Mouse (Mus musculus): ENCODE results near the gene Pdss2. TPM values are rescaled to one million over a fixed set of nuclear protein-coding genes. Genes with fewer than 3 reads are reported as not detected.

Pdss2 gene
- 16.6 and 17.0 TPM in 2 replicates for polyA plus RNA-seq (2015; fragmentation: Nextera tagmentation; extraction: Ambion mirVana)

- Histone ChIP-seq H3K27ac (replicated peaks) (peak within 1 kb of the TSS; percentile 94), H3K9me3 (no peaks in the 10 kb centered on the region), H3K4me1 (replicated peaks) (peaks cover 18% of the 10 kb centered on the region), H3K4me3 (peak within 1 kb of the TSS; percentile 78), H3K9ac (peak within 1 kb of the TSS; percentile 95), H3K27me3 (no peaks in the 10 kb centered on the region), H3K36me3 (no peaks in the 10 kb centered on the region), H3K4me2 (peak within 1 kb of the TSS; percentile 96)
- WGBS: under 1% methylated on average over 50 of the region's 50 CpGs
- ATAC-seq (ENCODE audit: low FRiP score, low read depth): peak; percentile 99
These were observed at the start of gene Pdss2 for GRCm38 (mm10) chr10:43220910-43221625. TSS of gene Pdss2 (plus strand) at chr10:43221486.

DNA sequence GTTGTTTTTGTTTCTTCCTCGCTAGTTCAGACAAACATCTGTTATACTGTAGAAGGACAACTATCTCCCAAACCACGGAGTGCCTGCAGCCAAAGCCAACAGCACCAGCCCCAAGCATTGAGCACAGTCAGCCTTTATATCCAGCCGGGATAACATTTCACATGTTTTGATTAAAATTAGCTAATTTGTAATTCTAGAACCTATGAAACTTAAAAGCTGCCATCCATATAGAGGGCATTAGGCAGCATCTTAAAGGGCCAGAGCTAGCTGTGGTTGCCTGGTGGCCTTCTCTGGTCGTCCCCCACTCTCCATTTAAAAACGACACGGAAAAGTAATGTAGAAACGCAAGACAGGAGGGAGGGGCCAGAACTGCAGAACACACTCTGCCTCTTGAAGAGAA, 49.2 kb upstream of the Pdss2 start:
- H3K9me3 ChIP-seq: no peaks in the 10 kb centered on the region
- peak overlapping the region; percentile 90 for H3K4me2 ChIP-seq
- peak overlapping the region; percentile 98 for H3K4me3 ChIP-seq
- ATAC-seq (ENCODE audit: low FRiP score, low read depth): no peak
- peak overlapping the region; percentile 94 for H3K9ac ChIP-seq
- H3K27ac ChIP-seq (replicated peaks): no peak overlapping the region
- no peaks in the 10 kb centered on the region for H3K27me3 ChIP-seq
- H3K36me3 ChIP-seq: no peaks in the 10 kb centered on the region
- peaks cover 51% of the 10 kb centered on the region for H3K4me1 ChIP-seq (replicated peaks)
- 3% methylated on average over 7 of the region's 7 CpGs for WGBS

- H3K27me3 ChIP-seq: no peaks in the 10 kb centered on the region
- H3K4me1 ChIP-seq (replicated peaks): peaks cover 51% of the 10 kb centered on the region
- peak overlapping the region; percentile 98; the same call in 1 of the 2 replicates for H3K27ac ChIP-seq (replicated peaks)
- H3K4me2 ChIP-seq: peak overlapping the region; percentile 90
- peak overlapping the region; percentile 94 for H3K9ac ChIP-seq
- peak overlapping the region; percentile 98 for H3K4me3 ChIP-seq
- H3K9me3 ChIP-seq: no peaks in the 10 kb centered on the region
- ATAC-seq (ENCODE audit: low FRiP score, low read depth): no peak
- no peaks in the 10 kb centered on the region for H3K36me3 ChIP-seq
- WGBS: 2% methylated on average over 8 of the region's 8 CpGs
These were observed 48.7 kb upstream of the Pdss2 start for GRCm38 (mm10) chr10:43172554-43172953.

DNA sequence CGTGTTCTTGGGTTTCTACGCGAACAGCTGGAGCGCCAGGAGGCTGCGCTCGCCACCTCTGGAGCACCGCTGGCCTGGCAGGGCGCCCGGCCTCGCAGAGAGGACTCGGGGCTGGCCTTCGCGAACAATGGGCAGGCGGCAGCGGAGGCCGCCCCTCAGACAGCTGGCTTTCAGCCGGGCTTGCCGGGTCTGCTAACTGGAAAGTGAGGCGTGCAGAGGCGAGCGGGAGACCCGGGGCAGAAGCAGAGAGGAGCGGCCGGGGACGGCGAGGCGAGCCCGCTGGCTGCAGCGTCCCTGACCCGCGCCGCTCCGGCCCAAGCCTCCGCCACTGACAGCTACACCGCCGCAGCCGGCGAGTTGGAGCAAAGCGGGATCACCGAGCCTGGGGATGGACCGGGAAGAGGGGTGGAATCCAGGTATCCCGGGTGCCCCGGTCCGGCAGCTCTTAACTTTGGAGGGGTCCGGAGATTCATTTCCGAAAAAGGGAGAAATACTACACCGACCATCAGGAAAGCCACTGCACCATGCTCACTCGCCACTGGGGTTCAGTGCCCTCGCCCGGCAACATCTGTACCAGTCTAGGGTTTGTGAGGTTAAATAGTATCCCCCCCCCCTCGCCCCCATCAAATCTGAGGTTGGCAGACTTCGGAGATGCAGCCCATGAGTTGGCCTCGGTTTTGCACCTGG, 48.0 kb upstream of the Pdss2 start:
- peaks cover 48% of the 10 kb centered on the region for H3K4me1 ChIP-seq (replicated peaks)
- peak; percentile 24 for ATAC-seq (ENCODE audit: low FRiP score, low read depth)
- H3K27me3 ChIP-seq: no peaks in the 10 kb centered on the region
- no peaks in the 10 kb centered on the region for H3K9me3 ChIP-seq
- peak overlapping the region; percentile 94 for H3K9ac ChIP-seq
- WGBS: under 1% methylated on average over 51 of the region's 53 CpGs
- H3K27ac ChIP-seq (replicated peaks): peak overlapping the region; percentile 98
- peak overlapping the region; percentile 90 for H3K4me2 ChIP-seq
- H3K4me3 ChIP-seq: peak overlapping the region; percentile 98
- H3K36me3 ChIP-seq: no peaks in the 10 kb centered on the region

GRCm38 (mm10) chr10:43173828-43174325, 47.4 kb upstream of the Pdss2 start:
- peak overlapping the region; percentile 98 for H3K4me3 ChIP-seq
- H3K9ac ChIP-seq: peak overlapping the region; percentile 94
- H3K27ac ChIP-seq (replicated peaks): peak overlapping the region; percentile 98
- peaks cover 45% of the 10 kb centered on the region for H3K4me1 ChIP-seq (replicated peaks)
- WGBS: 1% methylated on average over 31 of the region's 38 CpGs
- peak overlapping the region; percentile 90 for H3K4me2 ChIP-seq
- ATAC-seq (ENCODE audit: low FRiP score, low read depth): peak; percentile 52
- H3K9me3 ChIP-seq: no peaks in the 10 kb centered on the region
- H3K27me3 ChIP-seq: no peaks in the 10 kb centered on the region
- no peaks in the 10 kb centered on the region for H3K36me3 ChIP-seq

- under 1% methylated on average over 49 of the region's 91 CpGs for WGBS
- H3K9me3 ChIP-seq: no peaks in the 10 kb centered on the region
- peak within 1 kb of the TSS; percentile 98 for H3K27ac ChIP-seq (replicated peaks)
- H3K27me3 ChIP-seq: no peaks in the 10 kb centered on the region
- H3K4me3 ChIP-seq: peak within 1 kb of the TSS; percentile 98
- ATAC-seq (ENCODE audit: low FRiP score, low read depth): peak; percentile 92
- no peaks in the 10 kb centered on the region for H3K36me3 ChIP-seq
- peak within 1 kb of the TSS; percentile 90 for H3K4me2 ChIP-seq
- peak within 1 kb of the TSS; percentile 94 for H3K9ac ChIP-seq
- H3K4me1 ChIP-seq (replicated peaks): peaks cover 39% of the 10 kb centered on the region
These were observed 46.7 kb upstream of the Pdss2 start, which contains the start of the genes Sobp and 9030612E09Rik for GRCm38 (mm10) chr10:43174326-43175155. TSS of gene Sobp (minus strand) at chr10:43174530. TSS of gene 9030612E09Rik (plus strand) at chr10:43174704.

DNA sequence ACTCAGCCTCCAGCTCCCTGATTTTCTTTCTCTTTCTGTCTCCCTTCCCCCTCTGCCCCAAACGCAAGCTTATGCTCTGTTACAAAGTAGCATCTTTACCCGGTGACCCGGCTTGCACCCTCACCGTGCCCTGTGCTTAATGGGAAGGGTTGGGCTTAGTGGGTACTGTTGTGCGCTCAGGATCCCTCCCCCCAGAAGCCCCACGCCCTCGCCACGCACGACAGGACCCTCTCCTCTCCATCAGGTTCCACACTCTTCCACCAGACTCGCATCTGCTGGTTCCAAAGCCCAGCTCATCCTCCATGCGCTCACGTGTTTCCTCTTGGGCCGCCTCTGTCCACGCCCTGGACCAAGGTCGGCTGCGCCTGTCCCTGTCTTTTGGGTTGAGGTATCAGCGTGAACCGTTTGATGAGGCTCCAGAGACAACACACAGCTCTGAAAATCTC, 46.1 kb upstream of the Pdss2 start:
- H3K4me2 ChIP-seq: peak overlapping the region; percentile 90
- ATAC-seq (ENCODE audit: low FRiP score, low read depth): peak; percentile 43; the same call in 1 of the 2 replicates
- H3K9me3 ChIP-seq: no peaks in the 10 kb centered on the region
- H3K4me1 ChIP-seq (replicated peaks): peaks cover 37% of the 10 kb centered on the region
- peak overlapping the region; percentile 94 for H3K9ac ChIP-seq
- peak overlapping the region; percentile 98 for H3K27ac ChIP-seq (replicated peaks)
- H3K4me3 ChIP-seq: peak overlapping the region; percentile 98
- H3K36me3 ChIP-seq: no peaks in the 10 kb centered on the region
- WGBS: under 1% methylated on average over 18 of the region's 18 CpGs
- H3K27me3 ChIP-seq: no peaks in the 10 kb centered on the region

- Histone ChIP-seq H3K27me3 (no peaks in the 10 kb centered on the region), H3K9me3 (no peaks in the 10 kb centered on the region), H3K4me1 (replicated peaks) (peaks cover 17% of the 10 kb centered on the region), H3K36me3 (no peaks in the 10 kb centered on the region), H3K4me2 (peak overlapping the region; percentile 27; the same call in 1 of the 2 replicates), H3K4me3 (no peak overlapping the region), H3K27ac (replicated peaks) (peak overlapping the region; percentile 61), H3K9ac (no peak overlapping the region)
- ATAC-seq (ENCODE audit: low FRiP score, low read depth): peak; percentile 67
- WGBS: 20% methylated on average over 5 of the region's 5 CpGs
These were observed 40.9 kb upstream of the Pdss2 start for GRCm38 (mm10) chr10:43180313-43180912.

GRCm38 (mm10) chr10:43200206-43200605, 21.1 kb upstream of the Pdss2 start:
- no peak for ATAC-seq (ENCODE audit: low FRiP score, low read depth)
- Histone ChIP-seq H3K27me3 (no peaks in the 10 kb centered on the region), H3K9me3 (no peaks in the 10 kb centered on the region), H3K9ac (no peak overlapping the region), H3K4me3 (no peak overlapping the region), H3K4me2 (no peak overlapping the region), H3K4me1 (replicated peaks) (no peaks in the 10 kb centered on the region), H3K36me3 (no peaks in the 10 kb centered on the region), H3K27ac (replicated peaks) (no peak overlapping the region)
- WGBS: 91% methylated on average over 2 of the region's 2 CpGs

DNA sequence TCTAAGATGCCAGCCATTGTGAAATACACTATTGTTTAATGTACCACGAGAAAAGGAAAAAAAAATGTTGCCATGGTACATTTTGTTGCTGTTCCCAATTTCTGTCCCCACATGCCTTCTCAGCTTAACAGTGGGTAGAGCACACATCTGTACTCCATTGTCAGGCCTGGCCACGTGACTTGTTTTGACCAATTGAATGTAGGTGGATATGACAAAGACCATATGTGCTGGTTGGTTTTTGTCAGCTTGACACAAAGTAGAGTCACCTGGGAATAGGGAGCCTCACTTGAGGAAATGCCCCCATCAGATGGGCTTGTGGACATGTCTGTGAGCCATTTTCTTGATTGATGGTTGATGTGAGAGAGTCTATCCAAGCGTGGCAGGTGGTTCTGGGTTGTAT, 17.4 kb upstream of the Pdss2 start:
- Histone ChIP-seq H3K4me2 (no peak overlapping the region), H3K4me1 (replicated peaks) (no peaks in the 10 kb centered on the region), H3K9me3 (no peaks in the 10 kb centered on the region), H3K27ac (replicated peaks) (no peak overlapping the region), H3K36me3 (no peaks in the 10 kb centered on the region), H3K4me3 (no peak overlapping the region), H3K27me3 (no peaks in the 10 kb centered on the region), H3K9ac (no peak overlapping the region)
- 72% methylated on average over 3 of the region's 3 CpGs for WGBS
- no peak for ATAC-seq (ENCODE audit: low FRiP score, low read depth)

- 22% methylated on average over 6 of the region's 6 CpGs for WGBS
- Histone ChIP-seq H3K4me3 (no peak overlapping the region), H3K27ac (replicated peaks) (no peak overlapping the region), H3K4me2 (no peak overlapping the region), H3K9me3 (no peaks in the 10 kb centered on the region), H3K36me3 (no peaks in the 10 kb centered on the region), H3K27me3 (no peaks in the 10 kb centered on the region), H3K4me1 (replicated peaks) (no peaks in the 10 kb centered on the region), H3K9ac (no peak overlapping the region)
- ATAC-seq (ENCODE audit: low FRiP score, low read depth): no peak
These were observed 9.4 kb upstream of the Pdss2 start for GRCm38 (mm10) chr10:43211866-43212265.
